Mouse (Mus musculus) MEL (cell line): ENCODE data around the gene Stra6. TPM values are rescaled to one million over a fixed set of nuclear protein-coding genes. Genes with fewer than 3 reads are reported as not detected.

Source experiments
- DNase-seq: peaks from one replicate; pipeline ENCODE4 v3.0.0; 2011; ENCODE audit warnings: low read depth, low spot score
- H3K27ac ChIP-seq: 2 replicates; pipeline ENCODE4 v1.5.1; 2012; ENCODE audit warnings: low read depth, mild to moderate bottlenecking, control low read depth, low read length, moderate library complexity; ENCODE audit not compliant: control insufficient read depth
- H3K27me3 ChIP-seq, 2 experiments: fragments of 150-350 bp in 1 of 2; sonication (generic) in 1 of 2; 2 replicates each; pipeline ENCODE4 v1.6.1; 2012; ENCODE audit warnings: low read length in 2 of 2, mild to moderate bottlenecking in 2 of 2, improper control_type of control experiment in 1 of 2, moderate library complexity in 1 of 2; ENCODE audit not compliant: insufficient read depth in 2 of 2, control insufficient read depth in 1 of 2
- H3K36me3 ChIP-seq, 2 experiments: 2 replicates each; pipeline ENCODE4 v1.6.1; 2012 to 2014; ENCODE audit warnings: low read length in 2 of 2, improper control_type of control experiment in 1 of 2, inconsistent platforms in 1 of 2, mild to moderate bottlenecking in 1 of 2; ENCODE audit not compliant: insufficient read depth in 2 of 2, control insufficient read depth in 1 of 2
- H3K4me1 ChIP-seq, 2 experiments: fragments of 150-350 bp in 1 of 2; sonication (generic) in 1 of 2; 2 replicates each; pipeline ENCODE4 v1.6.1; 2012; ENCODE audit warnings: low read length in 2 of 2, improper control_type of control experiment in 1 of 2, mild to moderate bottlenecking in 1 of 2; ENCODE audit not compliant: insufficient read depth in 2 of 2, control insufficient read depth in 1 of 2
- H3K4me3 ChIP-seq, 2 experiments: fragments of 150-350 bp in 1 of 2; sonication (generic) in 1 of 2; 2 replicates each; pipeline ENCODE4 v1.5.1; 2012; ENCODE audit warnings: low read depth in 2 of 2, low read length in 2 of 2, mild to moderate bottlenecking in 2 of 2, moderate library complexity in 2 of 2, control low read depth in 1 of 2, improper control_type of control experiment in 1 of 2; ENCODE audit not compliant: control insufficient read depth in 1 of 2, insufficient read depth in 1 of 2
- H3K79me2 ChIP-seq: 2 replicates; pipeline ENCODE4 v1.6.1; 2012; ENCODE audit warnings: mild to moderate bottlenecking, low read length, moderate library complexity; ENCODE audit not compliant: control insufficient read depth, poor library complexity, insufficient read depth
- H3K9ac ChIP-seq: 2 replicates; pipeline ENCODE4 v1.6.1; 2012; ENCODE audit warnings: low read depth, mild to moderate bottlenecking, control low read depth, low read length, moderate library complexity; ENCODE audit not compliant: control insufficient read depth, poor library complexity, severe bottlenecking
- H3K9me3 ChIP-seq: fragments of 150-350 bp; sonication (generic); replicated peaks from 2 replicates; pipeline ENCODE4 v1.6.1; 2012; ENCODE audit warnings: mild to moderate bottlenecking, low read length, improper control_type of control experiment, moderate library complexity; ENCODE audit not compliant: insufficient read depth
- CHD2 ChIP-seq: IDR thresholded peaks from 2 replicates; pipeline ENCODE4 v1.6.1; 2011; ENCODE audit warnings: low read length, improper control_type of control experiment
- E2F4 ChIP-seq: IDR thresholded peaks from 2 replicates; pipeline ENCODE4 v1.6.1; 2011; ENCODE audit warnings: low read depth, low read length, improper control_type of control experiment, borderline replicate concordance
- ELF1 ChIP-seq: IDR thresholded peaks from 2 replicates; pipeline ENCODE4 v1.6.1; 2014; ENCODE audit warnings: low read depth, mild to moderate bottlenecking, inconsistent platforms, low read length, improper control_type of control experiment, moderate library complexity
- ETS1 ChIP-seq: IDR thresholded peaks from 2 replicates; pipeline ENCODE4 v1.6.1; 2012; ENCODE audit warnings: low read depth, mild to moderate bottlenecking, inconsistent platforms, low read length, improper control_type of control experiment, moderate library complexity
- GABPA ChIP-seq: IDR thresholded peaks from 2 replicates; pipeline ENCODE4 v1.6.1; 2012; ENCODE audit warnings: low read depth, mild to moderate bottlenecking, inconsistent platforms, low read length, improper control_type of control experiment, moderate library complexity
- KAT2A ChIP-seq: conservative IDR thresholded peaks from 2 replicates; pipeline ENCODE4 v1.6.1; 2012; ENCODE audit warnings: low read depth, low read length, improper control_type of control experiment, inconsistent platforms
- MAX ChIP-seq: IDR thresholded peaks from 2 replicates; pipeline ENCODE4 v1.6.1; 2011; ENCODE audit warnings: low read length, improper control_type of control experiment
- MAZ ChIP-seq: IDR thresholded peaks from 2 replicates; pipeline ENCODE4 v1.6.1; 2012; ENCODE audit warnings: low read depth, mild to moderate bottlenecking, inconsistent platforms, low read length, improper control_type of control experiment
- MXI1 ChIP-seq: IDR thresholded peaks from 2 replicates; pipeline ENCODE4 v1.6.1; 2011; ENCODE audit warnings: mild to moderate bottlenecking, low read depth, low read length, improper control_type of control experiment
- MYB ChIP-seq: IDR thresholded peaks from 2 replicates; pipeline ENCODE4 v1.6.1; 2011; ENCODE audit warnings: mild to moderate bottlenecking, low read depth, low read length, improper control_type of control experiment
- NELFE ChIP-seq: IDR thresholded peaks from 2 replicates; pipeline ENCODE4 v1.6.1; 2011; ENCODE audit warnings: low read depth, low read length, improper control_type of control experiment
- POLR2A ChIP-seq, 2 experiments: IDR thresholded peaks; 2 replicates each; pipeline ENCODE4 v1.6.1; 2011 to 2012; ENCODE audit warnings: low read length in 2 of 2, mild to moderate bottlenecking in 2 of 2, control low read depth in 1 of 2, improper control_type of control experiment in 1 of 2, low read depth in 1 of 2, moderate library complexity in 1 of 2; ENCODE audit not compliant: control insufficient read depth in 1 of 2, insufficient read depth in 1 of 2, poor library complexity in 1 of 2
- POLR2AphosphoS5 ChIP-seq: IDR thresholded peaks from 2 replicates; pipeline ENCODE4 v1.6.1; 2012; ENCODE audit warnings: low read depth, borderline replicate concordance, mild to moderate bottlenecking, inconsistent platforms, low read length, moderate library complexity, mixed read lengths
- RAD21 ChIP-seq: IDR thresholded peaks from 2 replicates; pipeline ENCODE4 v1.6.1; 2011; ENCODE audit warnings: mild to moderate bottlenecking, low read depth, low read length, improper control_type of control experiment
- TCF12 ChIP-seq: IDR thresholded peaks from 2 replicates; pipeline ENCODE4 v1.6.1; 2014; ENCODE audit warnings: low read depth, mild to moderate bottlenecking, inconsistent platforms, low read length, improper control_type of control experiment, moderate library complexity
- ZC3H11A ChIP-seq: IDR thresholded peaks from 2 replicates; pipeline ENCODE4 v1.6.1; 2012; ENCODE audit warnings: low read depth, mild to moderate bottlenecking, inconsistent platforms, low read length, improper control_type of control experiment
- polyA plus RNA-seq, 2 experiments: library from polyadenylated mRNA; stranded (reverse) in 1 of 2; unstranded in 1 of 2; fragments of >175 nt in 1 of 2; fragments of >200 nt in 1 of 2; gene quantifications; 2 replicates each; pipeline versions ENCODE4 v1.2.1 to v1.2.4; 2012; ENCODE audit warnings: low replicate concordance in 2 of 2, low read depth in 1 of 2; ENCODE audit not compliant: insufficient read length in 2 of 2, insufficient read depth in 1 of 2, missing spikeins in 1 of 2
- total RNA-seq: library from RNA; depleted of rRNA; stranded (reverse); fragments of 300-350 nt; gene quantifications from 2 replicates; pipeline ENCODE4 v1.2.3, GENCODE M21; 2012

The Stra6 gene
- total and polyA plus RNA-seq, 3 experiments, result not detected

- no peaks in the 10 kb centered on the region for H3K36me3 ChIP-seq
- no peak for TF ChIP-seq E2F4
- TF ChIP-seq NELFE, result no peak
- TF ChIP-seq POLR2A (IDR thresholded peaks at IDR 0.05; ENCODE audit: control insufficient read depth in 1 of 2, insufficient read depth in 1 of 2, low read depth in 1 of 2, low read length in 2 of 2, poor library complexity in 1 of 2), result no peak
- TF ChIP-seq ZC3H11A, result no peak
- no peak for TF ChIP-seq KAT2A
- TF ChIP-seq RAD21, result no peak
- no peak for TF ChIP-seq GABPA
- TF ChIP-seq MAZ, result no peak
- no peak for TF ChIP-seq MXI1
- TF ChIP-seq MAX, result no peak
- no peak for TF ChIP-seq ELF1
- TF ChIP-seq POLR2AphosphoS5, result no peak
- TF ChIP-seq MYB, result no peak
- H3K27ac ChIP-seq, result no peak overlapping the region
- H3K4me3 ChIP-seq, result no peak overlapping the region
- no peak overlapping the region for H3K9ac ChIP-seq
- H3K4me1 ChIP-seq, result no peaks in the 10 kb centered on the region
- no peaks in the 10 kb centered on the region for H3K79me2 ChIP-seq
- DNase-seq, result no peak
- no peaks in the 10 kb centered on the region for H3K9me3 ChIP-seq
- peaks cover 16 to 17% of the 10 kb centered on the region in 2 experiments for H3K27me3 ChIP-seq
Measured at GRCm38 (mm10) chr9:58175745-58176487, 112.3 kb downstream of the Stra6 start.

DNA sequence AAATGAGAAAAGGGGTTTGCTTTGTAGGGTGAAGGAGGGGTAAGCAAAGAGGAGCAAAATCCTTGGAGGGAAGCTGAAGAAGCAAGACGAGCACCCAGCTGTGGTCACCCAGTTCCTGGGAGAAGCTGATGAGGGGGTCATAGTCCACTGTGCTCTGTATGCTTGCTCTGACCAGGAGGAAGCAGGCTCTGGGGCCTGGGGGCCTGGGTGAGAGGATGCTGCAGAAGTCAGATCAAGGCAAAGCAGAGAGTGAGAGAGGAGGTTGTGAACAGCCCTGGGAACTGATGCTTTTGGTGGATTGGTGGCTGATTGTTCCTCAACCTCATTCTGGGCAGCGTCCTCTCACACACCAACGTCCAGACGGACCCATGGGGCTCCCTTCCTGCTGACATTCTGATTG lies 113.6 kb downstream of the Stra6 start:
- no peak overlapping the region for H3K4me3 ChIP-seq
- H3K36me3 ChIP-seq, result no peaks in the 10 kb centered on the region
- H3K9me3 ChIP-seq, result no peaks in the 10 kb centered on the region
- peaks cover 16 to 18% of the 10 kb centered on the region in 2 experiments for H3K27me3 ChIP-seq
- H3K4me1 ChIP-seq, result no peaks in the 10 kb centered on the region
- TF ChIP-seq POLR2AphosphoS5 (no peak), CHD2 (no peak), MAZ (no peak), ETS1 (no peak), TCF12 (no peak)
- H3K27ac ChIP-seq, result no peak overlapping the region
- DNase-seq, result no peak
- H3K79me2 ChIP-seq, result no peaks in the 10 kb centered on the region
- no peak overlapping the region for H3K9ac ChIP-seq
